Mouse (Mus musculus): ENCODE data around the gene Ripply3.

GRCm38 (mm10) chr16:94330429-94330828 lies 2.2 kb downstream of the Ripply3 start:
- no peak for TF ChIP-seq POLR2A (IDR thresholded peaks at IDR 0.05; ENCODE audit: low read depth, low read length)
- no peak for TF ChIP-seq CTCF (IDR thresholded peaks at IDR 0.05; ENCODE audit: extremely low read depth, insufficient read length, insufficient replicate concordance, low read depth, low read length)
